Mouse (Mus musculus) forebrain, embryonic 13.5 days (tissue): ENCODE results near the gene Pln. TPM values are rescaled to one million over a fixed set of nuclear protein-coding genes. Genes with fewer than 3 reads are reported as not detected.
A peak's percentile ranks its signal among the peaks of the same experiment; 100 is the strongest.

Experiments used
- ATAC-seq: fragments of 200-750 bp; cut with Nextera tagmentation; 2 replicates; pipeline ENCODE4 v1.8.0; 2017
- H3K27ac ChIP-seq: fragments of 300-500 bp; sonication (generic); 2 replicates; pipeline ENCODE4 v1.5.1; 2015; ENCODE audit warnings: inconsistent platforms, mild to moderate bottlenecking, moderate library complexity
- H3K27me3 ChIP-seq: fragments of 300-500 bp; sonication (generic); 2 replicates; pipeline ENCODE4 v1.6.1; 2015; ENCODE audit warnings: mild to moderate bottlenecking, inconsistent platforms
- H3K36me3 ChIP-seq: fragments of 300-500 bp; sonication (generic); 2 replicates; pipeline ENCODE4 v1.6.1; 2015; ENCODE audit warnings: mild to moderate bottlenecking, inconsistent platforms; ENCODE audit not compliant: poor library complexity, severe bottlenecking
- H3K4me1 ChIP-seq: fragments of 300-500 bp; sonication (generic); 2 replicates; pipeline ENCODE4 v1.6.1; 2015; ENCODE audit warnings: inconsistent platforms
- H3K4me2 ChIP-seq: fragments of 300-500 bp; sonication (generic); 2 replicates; pipeline ENCODE4 v1.6.1; 2015; ENCODE audit warnings: inconsistent platforms, mild to moderate bottlenecking, moderate library complexity
- H3K4me3 ChIP-seq: fragments of 300-500 bp; sonication (generic); 2 replicates; pipeline ENCODE4 v1.5.1; 2015; ENCODE audit warnings: mild to moderate bottlenecking, inconsistent platforms
- H3K9ac ChIP-seq: fragments of 300-500 bp; sonication (generic); 2 replicates; pipeline ENCODE4 v1.6.1; 2015; ENCODE audit warnings: mild to moderate bottlenecking, inconsistent platforms
- H3K9me3 ChIP-seq: fragments of 300-500 bp; sonication (generic); replicated peaks from 2 replicates; pipeline ENCODE4 v1.6.1; 2016; ENCODE audit warnings: inconsistent platforms
- WGBS: fragments of 180-500 bp; shearing (Covaris S2); methylation state at CpG from one replicate; pipeline ENCODE4 v1.1.7; 2015; 5-methylcytosine and 5-hydroxymethylcytosine counted together
- polyA plus RNA-seq: library from polyadenylated mRNA; unstranded; fragments of >200 nt; fragmentation: Nextera tagmentation; extraction: Ambion mirVana; gene quantifications from 2 replicates; pipeline ENCODE4 v1.2.1, GENCODE M21; 2015

Pln gene
- 1.3 and 1.4 TPM in 2 replicates for polyA plus RNA-seq

DNA sequence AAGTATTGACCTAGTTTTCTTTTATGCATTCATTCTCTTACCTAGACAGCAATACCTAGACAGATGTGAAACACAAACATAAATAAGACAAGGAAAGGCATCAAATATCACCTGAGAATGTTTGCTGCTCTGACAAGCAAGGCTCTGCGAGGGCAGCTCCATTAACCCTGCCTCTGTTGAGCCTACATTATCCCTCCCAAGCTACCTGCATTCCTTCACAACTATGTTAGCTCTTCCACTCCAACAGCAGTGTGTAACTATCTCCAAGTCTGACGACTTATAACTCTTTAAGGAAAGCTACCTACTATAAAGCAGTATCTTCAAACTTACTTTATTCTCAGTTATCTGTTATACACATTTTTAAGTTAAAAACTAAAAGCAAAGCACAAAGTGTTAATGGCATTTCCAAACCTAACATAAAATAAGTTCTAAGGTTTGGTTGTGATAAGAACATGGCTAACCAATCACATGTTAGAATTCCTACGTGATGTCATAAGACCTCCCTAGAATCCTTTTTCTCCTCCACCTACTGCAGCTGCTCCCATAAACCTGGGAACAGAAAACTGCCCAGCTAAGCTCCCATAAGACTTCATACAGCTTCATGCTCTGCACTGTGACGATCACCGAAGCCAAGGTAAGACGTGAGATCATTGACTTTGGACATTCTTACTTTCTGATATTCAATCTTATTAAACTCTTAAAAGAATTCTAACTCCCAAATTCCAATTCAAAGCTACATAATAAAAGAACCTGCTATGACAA lies at the start of gene Pln:
Pln (plus strand) TSS at position 506 of the 762 bp plus-strand sequence.
- no peak for ATAC-seq
- no peak within 1 kb of the TSS for H3K4me2 ChIP-seq
- no peaks in the 10 kb centered on the region for H3K36me3 ChIP-seq
- WGBS: 83% methylated on average over 6 of the region's 6 CpGs
- H3K27me3 ChIP-seq: no peaks in the 10 kb centered on the region
- H3K27ac ChIP-seq: no peak within 1 kb of the TSS
- H3K4me1 ChIP-seq: no peaks in the 10 kb centered on the region
- no peaks in the 10 kb centered on the region for H3K9me3 ChIP-seq
- H3K4me3 ChIP-seq: no peak within 1 kb of the TSS
- no peak within 1 kb of the TSS for H3K9ac ChIP-seq

DNA sequence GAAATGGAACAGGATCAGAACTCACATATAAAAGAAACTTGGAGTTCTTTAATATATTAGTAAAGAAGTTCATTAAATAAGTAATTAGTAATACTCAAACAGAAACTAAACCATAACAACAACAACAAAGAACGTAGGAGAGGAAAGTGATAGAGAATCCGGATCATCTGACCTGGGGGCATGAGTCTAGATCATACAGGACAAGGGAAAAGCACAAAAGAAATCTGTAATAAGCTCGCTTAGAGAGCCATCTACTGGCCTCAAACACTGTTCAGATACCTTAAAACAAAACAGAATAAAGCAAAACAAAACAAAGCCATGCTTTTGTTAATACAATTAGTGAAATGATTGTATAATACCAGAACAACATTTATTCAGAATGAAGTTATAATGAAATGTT lies 31.6 kb upstream of the Pln start:
- Histone ChIP-seq H3K4me2 (no peak overlapping the region), H3K36me3 (no peaks in the 10 kb centered on the region; the same call in 1 of the 2 replicates), H3K9ac (no peak overlapping the region), H3K27me3 (no peaks in the 10 kb centered on the region), H3K9me3 (no peaks in the 10 kb centered on the region), H3K4me1 (no peaks in the 10 kb centered on the region), H3K4me3 (no peak overlapping the region), H3K27ac (no peak overlapping the region)
- WGBS: 30% methylated on average over 3 of the region's 3 CpGs
- ATAC-seq: peak; percentile 80; the same call in 1 of the 2 replicates

DNA sequence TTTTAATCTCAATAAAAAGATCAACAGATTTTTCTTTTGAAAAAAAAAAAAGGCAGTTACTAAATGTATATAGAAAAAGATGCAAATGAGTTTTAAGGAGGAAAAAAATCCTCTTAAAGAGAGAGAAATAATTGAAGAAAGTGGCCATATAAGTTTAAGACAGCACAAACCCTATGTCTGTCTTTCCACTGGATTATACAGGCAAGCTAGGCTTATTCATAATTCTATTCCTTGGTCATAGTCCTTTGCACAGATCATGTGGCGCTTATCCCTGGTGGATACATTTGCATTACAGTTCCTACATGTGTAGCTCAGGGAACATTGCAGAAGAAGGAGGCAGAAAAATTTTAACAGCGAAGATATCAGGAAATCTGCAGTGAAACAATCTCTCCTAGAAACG lies 30.8 kb upstream of the Pln start:
- H3K36me3 ChIP-seq: no peaks in the 10 kb centered on the region; the same call in 1 of the 2 replicates
- no peak for ATAC-seq
- H3K9me3 ChIP-seq: no peaks in the 10 kb centered on the region
- H3K4me3 ChIP-seq: no peak overlapping the region
- no peaks in the 10 kb centered on the region for H3K27me3 ChIP-seq
- H3K9ac ChIP-seq: no peak overlapping the region
- H3K4me2 ChIP-seq: no peak overlapping the region
- no peak overlapping the region for H3K27ac ChIP-seq
- WGBS: 90% methylated on average over 3 of the region's 3 CpGs
- H3K4me1 ChIP-seq: no peaks in the 10 kb centered on the region

DNA sequence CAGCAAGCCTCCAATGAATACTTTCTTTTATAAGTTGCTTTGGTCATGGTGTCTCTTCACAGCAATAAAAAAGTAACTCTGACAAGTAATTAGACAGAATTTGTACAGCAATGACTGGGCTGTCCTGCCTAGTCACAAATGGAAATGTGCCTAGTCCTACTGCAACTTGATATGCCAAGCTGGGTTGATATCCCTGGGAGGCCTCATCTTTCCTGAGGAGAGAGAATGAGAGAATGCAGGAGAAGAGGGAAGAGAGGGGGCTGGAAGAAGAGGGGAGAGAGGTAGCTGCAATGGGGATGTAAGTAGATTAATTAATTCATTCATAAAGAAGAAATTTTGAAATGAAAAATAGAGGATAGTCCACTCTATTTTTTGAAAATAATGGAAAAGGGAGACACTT lies 14.1 kb upstream of the Pln start:
- H3K27me3 ChIP-seq: no peaks in the 10 kb centered on the region
- no peak for ATAC-seq
- H3K36me3 ChIP-seq: no peaks in the 10 kb centered on the region
- H3K4me3 ChIP-seq: no peak overlapping the region
- H3K27ac ChIP-seq: no peak overlapping the region
- no peaks in the 10 kb centered on the region for H3K9me3 ChIP-seq
- H3K4me2 ChIP-seq: no peak overlapping the region
- no peak overlapping the region for H3K9ac ChIP-seq
- no peaks in the 10 kb centered on the region for H3K4me1 ChIP-seq

DNA sequence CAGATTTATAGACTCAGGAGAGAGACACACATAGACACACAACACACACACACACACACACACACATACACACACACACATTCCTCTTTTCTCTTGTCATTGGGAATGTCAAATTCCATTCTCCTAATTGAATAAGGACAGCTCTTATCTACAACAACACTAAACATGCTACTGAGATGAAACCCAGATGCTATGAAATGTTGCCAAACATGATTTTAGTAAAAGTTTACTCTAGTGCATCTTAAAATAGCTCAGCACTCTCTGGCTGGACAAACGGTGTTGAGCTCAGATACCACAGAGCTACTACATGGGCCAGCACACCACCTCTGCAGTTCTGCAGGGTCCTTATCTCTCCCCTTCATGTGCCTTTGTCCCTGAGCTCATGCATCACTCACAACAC lies 12.8 kb upstream of the Pln start:
- Histone ChIP-seq H3K27me3 (no peaks in the 10 kb centered on the region), H3K36me3 (no peaks in the 10 kb centered on the region), H3K4me3 (no peak overlapping the region), H3K4me1 (no peaks in the 10 kb centered on the region), H3K4me2 (no peak overlapping the region), H3K27ac (no peak overlapping the region), H3K9me3 (no peaks in the 10 kb centered on the region), H3K9ac (no peak overlapping the region)
- 85% methylated on average over 1 of the region's 1 CpGs for WGBS
- no peak for ATAC-seq

DNA sequence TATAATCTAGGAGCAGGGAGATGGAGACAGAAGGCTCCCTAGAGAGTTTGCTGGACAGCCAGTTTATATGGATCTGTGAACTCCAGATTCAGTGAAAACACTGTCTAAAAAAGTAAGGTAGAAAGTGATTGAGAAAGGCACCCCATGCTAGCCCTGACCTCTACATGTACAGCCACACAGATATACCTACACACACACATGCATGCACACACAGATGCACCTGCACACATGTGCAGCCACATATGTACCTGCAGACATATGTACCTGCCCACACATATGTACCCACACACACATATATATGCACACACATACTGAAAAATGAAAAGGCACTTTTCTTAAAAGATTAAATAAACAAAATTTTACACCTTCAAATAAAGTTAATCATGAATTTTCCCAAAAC lies 11.1 kb upstream of the Pln start:
- H3K4me3 ChIP-seq: no peak overlapping the region
- no peaks in the 10 kb centered on the region for H3K36me3 ChIP-seq
- no peaks in the 10 kb centered on the region for H3K4me1 ChIP-seq
- H3K4me2 ChIP-seq: no peak overlapping the region
- no peak overlapping the region for H3K27ac ChIP-seq
- no peaks in the 10 kb centered on the region for H3K27me3 ChIP-seq
- no peak for ATAC-seq
- H3K9ac ChIP-seq: no peak overlapping the region
- H3K9me3 ChIP-seq: no peaks in the 10 kb centered on the region

DNA sequence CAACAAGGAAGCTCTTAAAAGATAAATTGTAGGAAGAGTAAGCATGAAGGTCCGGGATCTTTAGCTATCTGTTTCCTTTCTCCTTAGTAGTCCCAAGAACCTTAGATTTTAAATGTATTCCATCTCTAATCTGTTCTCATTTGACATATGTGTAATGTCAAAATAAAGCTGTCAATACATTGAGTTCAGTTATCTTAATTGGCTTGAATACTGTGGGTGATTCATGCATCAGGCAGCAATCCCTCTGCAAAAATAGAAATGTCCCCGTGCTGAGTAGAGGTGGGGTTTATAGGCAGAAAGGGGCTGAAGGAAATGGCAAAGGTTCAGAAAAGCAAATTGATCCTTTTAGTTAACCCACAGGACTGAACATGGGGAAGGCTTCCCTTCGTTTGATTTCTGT lies 8.2 kb upstream of the Pln start:
- no peak overlapping the region for H3K4me2 ChIP-seq
- H3K9ac ChIP-seq: no peak overlapping the region
- H3K4me1 ChIP-seq: no peaks in the 10 kb centered on the region
- ATAC-seq: no peak
- H3K36me3 ChIP-seq: no peaks in the 10 kb centered on the region
- 77% methylated on average over 3 of the region's 3 CpGs for WGBS
- no peaks in the 10 kb centered on the region for H3K9me3 ChIP-seq
- no peak overlapping the region for H3K27ac ChIP-seq
- no peak overlapping the region for H3K4me3 ChIP-seq
- no peaks in the 10 kb centered on the region for H3K27me3 ChIP-seq

DNA sequence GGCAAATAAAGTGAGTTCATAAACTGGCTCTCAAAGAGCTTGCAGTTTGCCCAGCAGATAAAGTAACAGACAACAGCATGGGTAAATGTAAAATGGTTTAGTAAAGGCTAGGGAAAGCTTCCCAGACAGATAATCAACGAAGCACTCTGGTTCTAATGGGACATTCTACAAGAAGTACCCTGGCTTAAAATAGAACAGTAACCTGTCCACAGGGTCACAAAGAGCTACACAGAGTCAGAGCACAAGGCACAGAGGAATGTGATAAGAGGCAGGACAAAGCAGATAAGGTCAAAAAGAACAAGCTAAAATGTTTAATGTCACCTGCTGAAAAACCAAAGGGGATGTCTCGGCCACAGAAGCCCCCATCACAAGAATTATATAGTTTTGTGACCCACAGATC lies 4.7 kb upstream of the Pln start:
- Histone ChIP-seq H3K9ac (no peak overlapping the region), H3K36me3 (no peaks in the 10 kb centered on the region), H3K27me3 (no peaks in the 10 kb centered on the region), H3K4me3 (no peak overlapping the region), H3K4me1 (no peaks in the 10 kb centered on the region), H3K9me3 (no peaks in the 10 kb centered on the region), H3K4me2 (no peak overlapping the region), H3K27ac (no peak overlapping the region)
- ATAC-seq: no peak
- WGBS: 84% methylated on average over 2 of the region's 2 CpGs

DNA sequence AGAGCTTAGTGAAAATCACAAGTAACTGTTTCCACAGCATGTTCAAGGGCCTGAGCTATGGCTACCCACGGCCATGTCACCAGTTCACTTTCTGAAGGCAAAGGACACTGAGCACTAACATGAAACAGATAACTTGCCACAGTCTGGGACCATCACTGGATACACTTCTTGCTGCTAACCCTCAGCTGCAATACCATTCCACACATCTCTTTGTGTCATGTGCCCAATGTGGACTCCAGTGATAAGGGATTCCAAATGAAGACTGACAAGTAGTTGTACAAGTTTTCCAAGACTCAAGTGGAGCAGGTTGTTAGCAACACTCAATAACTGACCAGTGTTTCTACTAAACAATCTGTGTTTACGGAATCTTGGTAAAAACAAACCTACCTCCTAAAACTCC lies 2.2 kb upstream of the Pln start:
- Histone ChIP-seq H3K4me1 (no peaks in the 10 kb centered on the region), H3K9ac (no peak overlapping the region), H3K4me2 (no peak overlapping the region), H3K27ac (no peak overlapping the region), H3K36me3 (no peaks in the 10 kb centered on the region), H3K9me3 (no peaks in the 10 kb centered on the region), H3K27me3 (no peaks in the 10 kb centered on the region), H3K4me3 (no peak overlapping the region)
- 100% methylated on average over 2 of the region's 2 CpGs for WGBS
- ATAC-seq: no peak

DNA sequence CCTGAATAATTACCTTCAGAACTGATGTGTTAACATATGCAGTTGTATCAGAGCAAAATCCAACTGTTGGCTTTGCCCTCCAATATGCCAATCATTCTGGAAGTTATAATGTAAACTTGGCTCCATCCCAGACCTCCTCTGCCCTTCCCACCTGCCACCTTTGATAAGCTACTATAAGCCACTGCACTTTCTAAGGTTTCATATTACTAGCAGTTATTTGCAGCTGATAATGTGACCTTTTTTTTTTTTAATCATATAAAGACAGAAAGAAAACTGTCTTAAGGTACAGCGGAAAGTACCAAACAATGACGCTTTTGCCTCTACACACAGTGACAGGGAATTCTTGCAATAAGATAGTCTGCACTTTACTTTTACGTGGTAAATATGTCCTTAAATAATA lies 1.5 kb upstream of the Pln start:
- no peaks in the 10 kb centered on the region for H3K36me3 ChIP-seq
- H3K9me3 ChIP-seq: no peaks in the 10 kb centered on the region
- 95% methylated on average over 3 of the region's 3 CpGs for WGBS
- no peak overlapping the region for H3K9ac ChIP-seq
- no peak overlapping the region for H3K4me3 ChIP-seq
- H3K4me2 ChIP-seq: no peak overlapping the region
- H3K4me1 ChIP-seq: no peaks in the 10 kb centered on the region
- no peaks in the 10 kb centered on the region for H3K27me3 ChIP-seq
- ATAC-seq: no peak
- no peak overlapping the region for H3K27ac ChIP-seq

DNA sequence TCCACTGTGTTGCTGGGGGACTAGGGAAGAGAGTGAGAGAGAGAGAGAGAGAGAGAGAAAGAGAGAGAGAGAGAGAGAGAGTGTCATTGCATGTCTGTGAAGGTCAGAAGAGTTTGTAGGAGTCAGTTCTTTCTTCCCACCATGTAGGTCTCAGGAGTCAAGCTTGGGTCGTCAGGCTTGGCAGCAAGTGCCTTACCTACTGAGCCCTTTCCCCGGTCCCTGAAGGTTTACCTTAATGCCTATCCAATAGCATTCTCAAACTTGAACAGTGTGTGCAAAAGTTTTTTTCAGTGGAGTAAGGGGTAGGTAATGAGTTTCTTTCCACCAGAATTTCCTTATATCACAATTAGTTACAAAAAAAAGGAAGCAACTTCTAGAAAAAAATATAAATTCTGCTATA lies 1.6 kb downstream of the Pln start:
- no peak overlapping the region for H3K27ac ChIP-seq
- no peak for ATAC-seq
- H3K4me2 ChIP-seq: no peak overlapping the region
- 74% methylated on average over 2 of the region's 2 CpGs for WGBS
- no peaks in the 10 kb centered on the region for H3K36me3 ChIP-seq
- peaks cover 4% of the 10 kb centered on the region; the same call in 1 of the 2 replicates for H3K4me1 ChIP-seq
- no peaks in the 10 kb centered on the region for H3K9me3 ChIP-seq
- H3K4me3 ChIP-seq: no peak overlapping the region
- no peaks in the 10 kb centered on the region for H3K27me3 ChIP-seq
- no peak overlapping the region for H3K9ac ChIP-seq

DNA sequence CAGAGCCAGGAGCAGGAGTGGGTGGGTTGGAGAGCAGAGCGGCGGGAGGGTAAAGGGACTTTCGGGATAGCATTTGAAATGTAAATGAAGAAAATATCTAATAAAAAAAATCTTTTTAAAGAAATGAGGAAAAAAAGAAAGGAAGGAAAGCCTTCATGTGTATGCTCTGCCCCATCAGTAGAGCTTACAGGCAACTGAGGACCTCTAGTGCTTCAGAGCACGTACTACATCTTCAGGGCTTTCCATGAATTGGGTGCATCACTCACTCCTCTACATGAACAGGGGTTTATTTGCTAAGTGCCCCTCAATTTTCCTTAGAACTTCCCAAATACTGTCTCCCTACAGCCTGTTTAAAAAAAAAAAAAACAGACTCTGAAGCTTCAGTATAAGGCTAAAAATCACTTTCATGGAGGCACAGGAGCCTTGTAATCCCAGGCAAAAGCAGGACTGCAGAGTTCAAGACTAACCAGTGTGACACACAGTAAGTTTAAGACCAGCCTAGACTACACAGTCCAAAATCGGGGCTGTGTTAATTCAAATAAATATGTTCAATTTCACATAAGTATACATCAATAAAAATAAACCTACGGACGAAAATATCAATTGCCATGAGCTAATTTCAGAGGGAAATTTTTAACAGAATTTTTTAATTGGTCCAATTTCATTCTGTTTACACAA lies 4.0 kb downstream of the Pln start:
- 73% methylated on average over 7 of the region's 7 CpGs for WGBS
- H3K27ac ChIP-seq: no peak overlapping the region

More for the DNA sequence above, 4.0 kb downstream of the Pln start:
- peaks cover 4% of the 10 kb centered on the region; the same call in 1 of the 2 replicates for H3K4me1 ChIP-seq
- no peak overlapping the region for H3K9ac ChIP-seq
- H3K9me3 ChIP-seq: no peaks in the 10 kb centered on the region
- H3K27me3 ChIP-seq: no peaks in the 10 kb centered on the region
- no peak overlapping the region for H3K4me3 ChIP-seq
- H3K36me3 ChIP-seq: no peaks in the 10 kb centered on the region
- peak; percentile 83 for ATAC-seq
- no peak overlapping the region for H3K4me2 ChIP-seq
